Mouse (Mus musculus) B cell, adult 62 days (primary cell): Measurements from ENCODE around the gene Lhfpl3. TPM values are rescaled to one million over a fixed set of nuclear protein-coding genes. Genes with fewer than 3 reads are reported as not detected.

ENCODE experiments used
- total RNA-seq: library from RNA; stranded (reverse); gene quantifications from 4 replicates; pipeline ENCODE4 v1.2.4, GENCODE M21; 2023

Lhfpl3 gene
- not detected in 4 replicates for total RNA-seq

GRCm38 (mm10) chr5:22745885-22746532 lies at the start of gene Lhfpl3:
Gene Lhfpl3 (plus strand): TSS chr5:22746059.

Other genes with a start within 250 kb of the Lhfpl3 start
- gene Orc5, start 195.6 kb upstream of the Lhfpl3 start, total RNA-seq: 17.7 to 20.9 TPM (median 19.4 TPM) in 4 replicates